Mouse (Mus musculus): ENCODE measurements around the gene Etnk2.

Etnk2 gene

DNA sequence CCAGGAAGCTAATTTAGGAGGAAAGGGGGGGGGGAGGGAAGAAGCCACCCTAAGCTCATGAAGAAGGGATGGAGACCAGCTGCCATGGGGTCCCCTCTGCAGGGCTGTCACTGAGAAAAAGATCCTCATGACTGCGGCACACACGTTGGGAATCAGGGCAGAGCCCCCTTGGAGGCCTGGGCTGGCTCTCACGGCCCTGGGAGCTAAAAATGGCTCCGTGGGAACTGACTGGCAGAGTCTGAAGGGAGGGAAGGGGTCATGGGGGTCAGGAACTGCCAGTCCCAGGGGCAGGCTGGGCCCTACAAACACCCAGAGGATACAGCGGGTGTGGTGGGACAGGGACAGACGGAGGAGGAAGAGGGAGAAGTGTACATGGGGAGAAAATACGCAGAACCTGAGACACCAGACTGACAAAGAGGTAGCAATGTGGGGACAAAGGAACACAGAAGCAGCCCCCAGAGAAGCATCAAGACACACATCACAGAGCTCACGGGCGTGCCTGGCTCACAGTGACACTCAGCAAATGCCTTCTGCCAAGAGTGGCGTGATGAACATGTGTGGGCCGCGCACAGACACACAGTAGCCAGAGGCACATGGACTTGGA is 19.3 kb downstream of the Etnk2 start:
- no peak for DNase-seq (ENCODE audit: low spot score)

DNA sequence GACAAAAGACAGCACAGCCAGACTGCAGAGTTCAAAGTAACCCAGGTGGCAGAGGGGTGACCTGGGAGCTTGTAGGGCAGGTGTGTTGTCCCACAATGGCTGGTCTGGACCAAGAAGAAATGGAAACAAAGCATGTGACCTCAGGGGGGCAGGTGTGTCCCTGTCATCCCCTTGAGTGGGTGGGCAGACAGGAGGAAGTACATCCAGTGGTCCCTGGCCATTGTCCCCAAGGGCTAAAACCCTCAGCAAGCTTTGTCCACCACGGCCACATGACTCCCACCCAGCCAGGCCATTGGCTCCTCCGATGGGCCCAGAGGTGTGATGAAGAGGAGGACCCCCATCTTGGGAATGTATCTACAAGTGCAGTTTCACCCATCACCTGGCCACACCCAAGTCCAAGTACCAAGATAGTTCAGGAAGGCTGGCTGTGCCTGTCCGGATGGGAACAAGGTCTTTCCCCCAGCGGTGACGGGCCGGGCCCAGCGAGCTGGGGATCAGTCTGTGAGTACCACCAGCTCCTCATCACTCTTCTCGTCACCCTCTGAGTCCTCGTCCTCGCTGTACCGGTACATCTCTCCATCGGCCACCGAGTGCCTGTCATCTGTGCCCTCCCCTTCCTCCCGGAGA is 19.9 kb downstream of the Etnk2 start:
- no peak for DNase-seq (ENCODE audit: low spot score)

GRCm38 (mm10) chr1:133385506-133385905 is 22.1 kb downstream of the Etnk2 start:
- DNase-seq (ENCODE audit: low spot score): peak; percentile 75

DNA sequence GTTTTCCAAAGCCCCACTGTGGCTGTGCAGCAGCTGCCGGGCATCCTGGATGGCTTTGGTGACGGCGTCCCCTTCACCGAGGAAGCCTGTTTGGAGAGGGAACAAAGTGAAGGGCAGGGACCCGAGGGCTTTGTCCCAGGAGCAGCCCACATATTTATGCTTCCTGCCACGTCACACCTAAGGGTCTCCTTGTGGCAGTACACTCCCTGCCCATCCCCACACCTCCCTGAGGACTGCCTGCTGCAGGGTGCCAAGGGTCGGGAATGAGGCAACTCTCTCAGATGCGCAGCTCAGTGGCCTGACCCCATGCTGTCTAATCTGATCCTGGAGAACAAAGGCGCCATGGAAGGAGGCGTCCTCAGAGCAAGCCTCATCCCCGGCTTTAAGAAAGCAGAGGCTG is 22.8 kb downstream of the Etnk2 start:
- DNase-seq (ENCODE audit: low spot score): no peak

DNA sequence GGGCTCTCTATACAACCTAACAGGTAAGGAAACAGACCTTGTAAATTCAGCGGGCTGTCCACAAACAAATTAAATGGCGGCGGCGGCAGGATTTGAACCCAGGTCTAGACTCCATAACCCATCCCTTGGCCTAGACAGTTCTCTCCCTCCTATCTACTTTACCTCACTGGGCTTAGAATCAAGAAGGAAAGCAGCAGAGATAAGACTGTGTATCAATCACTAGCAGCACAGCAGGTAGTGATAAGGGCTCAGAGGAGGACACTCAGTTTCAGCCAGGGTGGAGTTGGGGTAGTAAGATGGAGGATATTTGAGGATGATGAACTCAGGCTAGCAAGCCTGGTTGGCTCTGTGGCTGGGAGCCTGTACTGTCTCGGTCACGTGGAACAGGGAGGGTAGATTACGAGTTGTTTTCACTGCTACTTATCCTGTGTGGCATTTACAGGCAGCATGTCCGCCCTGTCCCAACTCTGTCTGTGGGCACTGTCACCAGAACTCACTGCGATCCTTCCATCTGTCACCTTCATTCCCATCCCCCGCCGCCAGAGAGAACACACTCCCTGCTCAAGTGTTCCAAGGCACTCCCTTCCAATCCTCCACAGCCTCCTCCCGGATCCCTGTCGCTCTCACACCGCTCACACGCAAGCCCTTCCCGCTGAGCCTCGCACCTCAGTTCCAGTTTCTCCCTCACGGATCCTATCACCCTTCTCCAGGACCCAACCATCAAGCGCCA is 24.3 kb downstream of the Etnk2 start:
- DNase-seq (ENCODE audit: low spot score): no peak

DNA sequence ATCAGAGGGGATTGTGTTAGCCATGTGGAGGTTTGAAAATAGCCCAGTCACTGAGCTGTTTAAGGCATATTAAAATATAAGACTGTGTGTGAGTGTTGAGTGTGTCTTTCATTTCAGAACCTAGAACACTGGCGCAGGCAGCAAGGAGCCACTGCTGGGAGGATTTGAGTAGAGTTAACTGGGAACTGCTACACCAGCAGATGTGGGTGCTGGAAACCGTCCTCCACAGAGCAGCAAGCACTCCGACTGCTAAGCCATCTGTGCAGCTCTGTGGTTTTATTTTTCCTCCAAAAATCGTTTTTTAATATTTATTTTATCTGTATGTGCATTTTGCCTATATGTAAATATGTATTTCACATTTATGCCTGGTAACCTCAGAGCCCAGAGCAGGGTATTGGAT is 31.3 kb downstream of the Etnk2 start:
- DNase-seq (ENCODE audit: low spot score): no peak

GRCm38 (mm10) chr1:133396693-133397092 is 33.3 kb downstream of the Etnk2 start:
- DNase-seq (ENCODE audit: low spot score): no peak

DNA sequence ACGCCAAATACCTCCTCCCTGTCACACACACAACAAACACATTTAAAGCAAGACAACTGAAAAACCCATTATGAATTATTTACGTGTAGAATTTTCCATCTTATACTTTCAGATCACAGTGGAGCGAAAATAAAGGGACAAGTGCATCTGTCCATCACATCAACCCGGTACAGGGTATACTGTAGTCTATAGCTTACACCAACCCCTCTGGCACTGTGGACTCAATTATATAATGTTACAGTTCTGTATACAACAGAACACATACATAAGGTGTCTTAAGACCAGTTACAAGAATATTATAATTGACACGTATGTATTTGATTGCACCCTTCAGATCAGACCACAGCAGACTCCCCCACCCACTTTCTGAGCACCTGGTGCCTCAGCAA is 33.7 kb downstream of the Etnk2 start:
- no peak for DNase-seq (ENCODE audit: low spot score)

- no peak for DNase-seq (ENCODE audit: low spot score)
Observed at GRCm38 (mm10) chr1:133397483-133398237, 34.3 kb downstream of the Etnk2 start.

DNA sequence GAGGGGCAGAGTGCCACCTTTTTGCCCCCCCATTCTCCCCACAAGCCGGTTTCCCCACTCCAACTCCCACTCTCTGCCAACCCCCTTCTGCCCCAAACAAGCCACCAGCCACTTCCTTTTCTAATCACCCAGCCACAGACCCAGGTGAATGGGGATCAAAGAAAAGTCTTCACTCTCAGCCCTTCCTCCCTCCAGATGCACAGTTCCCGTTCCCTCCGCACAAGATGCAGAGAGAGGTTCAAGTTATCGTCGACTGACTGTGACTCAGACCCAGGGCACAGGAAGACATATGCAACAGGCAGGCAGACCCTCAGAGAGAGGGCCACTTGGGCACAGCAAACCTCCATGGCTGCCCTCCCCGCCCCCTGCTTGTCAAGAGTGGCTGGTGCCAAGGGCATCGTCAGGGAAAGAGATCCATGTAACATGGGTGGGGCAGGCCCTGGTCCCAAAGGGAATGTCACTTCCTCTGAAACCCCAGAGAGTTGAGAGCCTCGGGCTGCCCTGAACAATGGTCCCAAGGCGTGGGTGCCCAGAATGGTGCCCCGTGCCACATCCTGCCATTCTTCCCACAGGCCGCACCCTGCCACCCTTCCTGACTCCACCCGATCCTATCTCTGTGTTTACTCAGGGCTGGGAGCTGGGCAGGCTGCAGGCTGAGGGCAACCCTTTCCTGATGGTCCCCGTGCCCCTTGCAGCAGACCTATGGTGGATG is 36.8 kb downstream of the Etnk2 start:
- no peak for DNase-seq (ENCODE audit: low spot score)

DNA sequence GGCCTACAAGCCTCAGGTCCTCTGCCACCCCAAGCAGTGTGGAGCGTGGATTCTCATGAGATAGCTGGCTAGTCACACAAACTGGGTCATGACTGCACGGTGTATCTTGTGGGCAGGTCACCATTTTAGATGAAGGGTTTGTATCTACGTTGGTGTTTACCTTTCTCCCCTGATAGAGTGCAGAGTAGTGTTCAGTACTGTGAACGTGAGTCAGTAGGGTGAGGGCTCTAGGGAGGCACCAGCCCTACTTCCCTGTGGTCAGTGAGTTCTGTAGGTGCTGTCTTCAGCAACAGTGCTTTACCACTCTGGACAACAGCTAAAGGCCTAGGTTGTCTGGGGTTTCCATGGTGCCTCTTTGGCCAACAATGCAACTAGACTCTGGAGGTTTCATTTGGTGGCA is 40.6 kb downstream of the Etnk2 start:
- DNase-seq (ENCODE audit: low spot score): no peak

- no peak for DNase-seq (ENCODE audit: low spot score)
Observed at GRCm38 (mm10) chr1:133406614-133407013, 43.2 kb downstream of the Etnk2 start.

DNA sequence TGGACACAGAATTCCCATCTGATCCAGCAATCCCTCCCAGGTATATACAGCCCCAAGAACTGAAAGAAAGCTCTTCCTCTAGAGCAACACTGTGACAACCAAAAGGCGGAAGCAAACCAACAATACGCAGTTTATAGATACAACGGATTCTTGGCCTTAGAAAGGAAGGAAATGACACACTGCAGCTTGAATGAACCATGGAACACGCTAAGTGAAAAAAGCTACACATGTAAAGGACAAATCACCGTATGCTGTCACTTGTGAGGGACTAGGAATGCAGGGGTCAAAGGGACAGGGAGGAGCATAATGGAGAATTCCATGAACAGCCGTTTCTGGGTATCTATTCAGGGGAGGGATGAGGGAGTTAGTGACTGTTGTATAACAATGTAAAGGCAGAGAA is 44.1 kb downstream of the Etnk2 start:
- DNase-seq (ENCODE audit: low spot score): no peak

- no peak for DNase-seq (ENCODE audit: low spot score)
Observed at GRCm38 (mm10) chr1:133408321-133408720, 44.9 kb downstream of the Etnk2 start.

DNA sequence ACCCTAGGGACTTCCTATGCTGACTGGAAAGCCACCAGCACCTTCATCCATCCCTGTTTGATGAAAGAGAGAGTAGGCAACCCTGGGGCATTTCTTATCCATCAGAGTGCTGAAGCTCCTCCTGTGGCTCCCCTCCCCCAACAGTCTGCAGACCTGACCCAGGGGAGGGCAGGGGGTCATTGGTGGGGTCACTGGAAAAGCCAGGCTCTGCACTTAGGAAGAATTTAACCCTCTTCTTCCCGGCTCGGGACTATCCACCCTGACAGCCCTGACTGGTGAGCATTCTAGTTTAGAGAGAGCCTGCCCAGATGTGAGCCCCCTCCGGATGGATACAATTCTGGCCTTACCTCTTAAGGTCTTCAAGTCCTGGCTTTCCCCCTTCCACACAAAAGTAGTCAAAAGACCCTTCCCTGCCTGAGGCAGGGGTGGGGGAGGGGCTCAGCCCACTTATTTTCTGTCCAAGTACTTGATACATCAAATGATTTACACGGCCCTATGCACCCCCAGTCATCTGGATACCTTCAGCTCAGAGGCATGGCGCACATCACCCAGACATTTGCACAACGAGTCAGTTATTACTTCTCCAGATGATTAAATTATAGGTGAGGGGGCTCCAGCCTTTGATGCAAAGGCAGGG is 45.6 kb downstream of the Etnk2 start:
- no peak for DNase-seq (ENCODE audit: low spot score)

- DNase-seq (ENCODE audit: low spot score): no peak
Observed at GRCm38 (mm10) chr1:133409786-133410185, 46.4 kb downstream of the Etnk2 start.

DNA sequence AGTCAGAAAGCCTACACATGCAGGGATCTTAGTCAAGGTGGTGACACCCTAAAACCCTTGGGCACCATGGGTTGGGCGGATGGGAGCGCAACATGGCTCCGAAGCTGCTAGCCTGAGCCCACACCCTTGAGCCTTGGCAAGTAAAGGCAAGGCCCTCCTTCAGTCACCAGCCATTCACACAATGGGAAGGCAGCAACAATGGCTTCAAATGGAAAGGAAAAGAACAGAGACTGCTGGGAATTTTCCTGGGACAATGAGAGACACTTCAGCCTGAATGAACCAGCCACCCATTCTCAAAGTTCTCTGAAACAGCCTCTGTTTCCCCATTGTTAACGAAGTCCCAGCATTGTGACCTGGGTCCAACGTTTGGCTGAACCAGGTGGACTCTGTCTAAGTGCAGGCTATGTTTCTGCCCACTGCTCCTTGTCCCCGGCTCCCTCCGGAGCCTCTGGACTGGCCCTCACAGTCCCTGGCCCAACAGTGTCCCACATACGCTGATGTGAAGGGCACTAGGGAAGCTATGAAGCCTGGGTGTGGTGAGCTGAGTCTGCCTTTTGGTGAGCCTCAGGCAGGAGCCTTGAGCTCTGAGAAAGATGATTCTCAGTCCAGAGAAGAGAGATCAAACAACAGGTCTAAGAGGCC is 48.3 kb downstream of the Etnk2 start:
- DNase-seq (ENCODE audit: low spot score): no peak

DNA sequence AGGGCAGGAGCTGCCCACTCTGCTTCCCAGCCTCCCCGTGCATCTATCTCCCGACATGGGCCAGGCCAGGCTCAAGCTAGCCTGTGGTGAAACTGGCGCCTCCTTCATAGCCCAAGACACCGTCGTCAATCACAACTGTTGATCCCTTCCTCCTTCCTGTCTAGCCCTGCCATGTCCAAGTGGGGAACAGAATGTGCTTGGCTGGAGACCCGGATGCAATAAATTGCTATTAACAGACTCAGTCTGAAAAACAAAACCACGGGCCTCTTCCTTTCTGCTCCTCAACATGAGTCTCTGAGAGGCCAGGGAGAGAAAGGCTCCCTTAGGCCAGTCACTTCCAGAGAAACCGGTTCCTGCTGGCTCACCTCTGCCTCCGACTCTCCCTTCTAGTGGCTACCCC is 49.6 kb downstream of the Etnk2 start:
- no peak for DNase-seq (ENCODE audit: low spot score)

GRCm38 (mm10) chr1:133415086-133415485 is 51.7 kb downstream of the Etnk2 start:
- no peak for DNase-seq (ENCODE audit: low spot score)

DNA sequence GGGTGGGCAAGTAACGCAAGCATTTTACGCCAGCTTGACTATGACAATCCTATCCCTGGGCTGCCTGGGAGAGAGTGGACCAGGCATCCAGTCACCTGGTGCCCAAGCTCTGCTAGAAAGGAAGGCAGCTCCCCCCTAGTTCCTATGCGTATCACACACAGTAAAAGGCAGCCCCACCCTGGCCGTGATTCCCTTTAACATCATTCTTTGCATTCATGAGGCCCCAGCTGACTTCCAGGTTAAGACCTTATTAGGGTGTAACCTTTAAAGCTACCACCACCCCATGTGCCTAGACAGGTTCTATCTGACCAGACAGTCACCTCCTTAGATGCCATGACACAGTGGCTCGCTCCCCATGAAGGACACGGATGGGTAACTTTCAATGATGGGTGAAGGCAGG is 52.1 kb downstream of the Etnk2 start:
- no peak for DNase-seq (ENCODE audit: low spot score)

DNA sequence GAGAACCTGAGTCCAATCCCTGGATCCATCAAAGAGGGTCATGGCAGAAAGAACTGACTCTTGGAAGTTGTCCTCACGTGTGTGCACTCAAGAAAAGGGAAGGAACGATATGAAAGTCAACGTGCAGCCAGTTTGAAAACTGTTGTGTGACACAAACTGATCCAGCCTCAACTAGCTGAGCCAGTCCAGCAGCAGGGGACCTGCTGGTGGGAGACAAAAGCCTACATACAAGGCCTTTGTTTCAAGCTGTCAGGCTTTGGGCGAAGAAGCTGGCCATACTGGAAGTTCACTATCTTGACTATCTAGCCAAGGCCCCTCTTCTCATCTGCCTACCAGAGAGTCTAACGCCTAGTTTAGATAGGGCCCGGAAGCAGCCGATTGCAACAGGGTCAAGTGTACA is 53.1 kb downstream of the Etnk2 start:
- no peak for DNase-seq (ENCODE audit: low spot score)

Data from T-cell, adult 2 months (primary cell).